Mouse (Mus musculus) 3T3-L1 (cell line): ENCODE measurements around the gene Olfr1457.

Experiments used
- DNase-seq: peaks from one replicate; pipeline ENCODE4 v3.0.0-alpha.2; 2015; ENCODE audit warnings: low read depth, low spot score

The Olfr1457 gene

DNA sequence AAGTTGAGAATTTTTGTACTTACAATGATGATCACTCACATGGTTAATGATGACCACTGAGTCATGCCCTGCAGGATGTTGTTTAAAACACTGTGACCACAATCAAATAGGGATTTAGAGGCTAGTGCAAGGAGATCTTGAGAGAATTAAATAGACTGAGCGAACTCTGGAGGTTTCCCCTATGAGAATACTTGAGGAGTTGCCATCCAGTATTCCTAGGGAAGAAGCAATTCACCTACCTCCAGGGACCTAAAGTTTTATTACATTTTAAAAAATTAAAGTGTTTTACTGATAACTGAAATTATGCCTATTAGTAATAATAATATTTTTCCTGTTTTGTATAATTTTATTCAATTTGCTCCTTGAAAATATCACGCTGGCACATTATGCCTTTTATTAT lies at the start of gene Olfr1457:
TSS of gene Olfr1457 (minus strand) at position 101 of the 400 bp plus-strand sequence.
- DNase-seq, result no peak

DNA sequence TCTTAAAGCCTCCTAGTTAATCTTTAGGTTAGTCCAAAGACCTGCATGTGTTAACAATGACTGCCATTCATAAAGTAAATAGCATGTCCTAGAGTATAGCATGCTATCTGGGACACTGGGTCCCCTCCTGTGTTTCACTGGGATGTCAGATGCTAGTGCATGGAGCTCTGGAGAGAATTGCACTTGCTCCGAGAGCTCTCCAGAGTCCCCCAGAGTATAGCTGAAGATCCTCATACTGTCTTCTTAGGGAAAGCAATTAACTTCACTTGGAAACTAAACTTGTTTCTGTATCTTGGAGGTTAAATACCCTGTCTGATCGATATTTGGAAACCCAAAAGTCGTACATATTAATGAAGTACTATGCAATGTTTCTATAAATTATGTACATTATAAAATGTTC lies 9.0 kb upstream of the Olfr1457 start, which contains the start of gene Olfr1458:
TSS of gene Olfr1458 (minus strand) at position 101 of the 400 bp plus-strand sequence.
- no peak for DNase-seq

DNA sequence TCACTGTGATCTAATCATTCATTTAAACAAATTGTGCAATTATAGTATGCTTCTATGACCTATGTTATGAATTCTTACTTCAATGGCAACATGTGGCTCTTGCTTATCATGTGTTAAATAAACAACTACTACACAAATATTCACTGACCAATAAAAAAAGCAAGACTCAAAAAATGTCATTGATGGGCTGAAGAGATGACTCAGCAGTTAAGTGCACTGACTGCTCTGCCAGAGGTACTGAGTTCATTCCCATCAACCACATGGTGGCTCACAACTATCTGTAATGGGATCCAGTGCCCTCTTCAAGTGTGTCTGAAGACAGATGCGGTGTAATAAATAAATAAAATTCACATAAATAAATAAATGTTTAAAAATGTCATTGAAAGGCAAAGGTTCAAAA lies 3.8 kb downstream of the Olfr1457 start:
- DNase-seq, result no peak

DNA sequence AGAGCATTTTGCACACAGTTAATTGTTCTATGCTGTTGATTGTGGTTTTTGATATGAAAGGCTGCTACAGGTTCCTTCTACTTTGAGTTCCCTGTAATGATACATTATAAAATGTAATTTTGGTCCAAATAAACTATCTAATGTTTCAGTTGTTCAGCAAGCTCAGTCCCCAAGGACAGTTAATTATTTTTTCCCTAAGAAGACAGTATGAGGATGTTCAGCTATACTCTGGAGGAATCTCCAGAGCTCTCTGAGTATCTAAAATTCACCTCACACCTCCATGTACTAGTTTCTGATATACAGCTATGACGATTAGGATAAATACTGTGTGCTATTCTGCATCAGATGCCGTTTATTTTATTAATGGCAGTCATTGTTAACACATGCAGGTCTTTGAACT lies 37.4 kb downstream of the Olfr1457 start, which contains the start of gene Olfr1454:
TSS of gene Olfr1454 (plus strand) at position 301 of the 400 bp plus-strand sequence.
- no peak for DNase-seq
